Mouse (Mus musculus) thymus, postnatal 14 days (tissue): ENCODE data around the gene Zfp354c.

Experiments used
- DNase-seq: peaks from one replicate; pipeline ENCODE4 v3.0.0; 2021

Zfp354c gene

DNA sequence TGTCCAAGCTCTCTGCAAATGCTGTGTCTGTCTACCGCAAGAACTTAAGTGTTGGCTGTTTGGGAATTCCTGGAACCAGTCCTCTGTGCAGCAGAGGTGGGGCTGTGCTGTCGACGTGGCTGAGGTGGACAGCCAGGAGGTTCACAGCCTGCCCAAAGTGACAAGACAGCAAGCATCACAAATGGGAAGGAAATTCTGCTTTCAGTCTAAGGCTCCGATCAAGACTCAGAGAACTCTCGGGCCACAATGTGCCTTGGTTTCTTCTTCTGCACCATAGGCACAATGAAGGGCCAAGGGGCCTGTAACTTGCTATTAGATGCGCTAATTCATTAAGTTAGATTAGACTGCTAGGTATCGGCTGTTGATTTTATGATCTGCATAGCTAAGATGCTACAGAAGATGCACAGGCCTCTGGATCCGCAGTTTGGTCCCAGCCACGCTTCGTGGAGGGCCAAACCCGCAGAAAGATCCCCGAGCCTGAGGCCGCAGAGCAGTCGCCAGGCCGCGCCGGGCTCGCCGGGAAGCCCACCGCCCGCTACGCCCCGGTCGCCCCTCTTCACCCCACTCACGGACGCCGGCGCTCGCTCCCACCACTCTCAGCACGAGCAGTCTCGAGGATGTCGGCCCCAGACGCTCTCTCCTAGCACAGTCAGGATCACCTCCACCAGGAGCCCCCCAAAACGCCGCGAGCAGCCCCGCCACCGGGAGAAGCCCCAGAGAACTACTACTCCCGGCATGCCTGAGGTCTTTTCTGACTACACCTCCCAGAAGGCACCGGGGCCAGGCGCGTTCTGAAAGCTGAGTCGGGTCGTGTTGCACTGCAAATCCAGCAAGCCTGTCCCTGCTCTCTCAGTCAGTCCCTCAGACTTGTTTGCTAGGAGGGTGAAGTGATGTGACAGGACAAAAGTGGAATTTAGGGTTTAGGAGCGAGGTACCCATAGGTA, at the start of gene Zfp354c:
TSS of gene Zfp354c (minus strand) at position 715 of the 944 bp plus-strand sequence.
- peak; percentile 91 for DNase-seq

GRCm38 (mm10) chr11:50850989-50851601, 23.6 kb upstream of the Zfp354c start:
- DNase-seq, result peak; percentile 46

- peak; percentile 70 for DNase-seq
These were observed 22.7 kb upstream of the Zfp354c start, which contains the start of gene Grm6 for GRCm38 (mm10) chr11:50850177-50850735. Gene Grm6, plus strand, starts transcription at chr11:50850685.

- peak; percentile 36 for DNase-seq
These were observed 21.8 kb upstream of the Zfp354c start for GRCm38 (mm10) chr11:50849310-50849709.

DNA sequence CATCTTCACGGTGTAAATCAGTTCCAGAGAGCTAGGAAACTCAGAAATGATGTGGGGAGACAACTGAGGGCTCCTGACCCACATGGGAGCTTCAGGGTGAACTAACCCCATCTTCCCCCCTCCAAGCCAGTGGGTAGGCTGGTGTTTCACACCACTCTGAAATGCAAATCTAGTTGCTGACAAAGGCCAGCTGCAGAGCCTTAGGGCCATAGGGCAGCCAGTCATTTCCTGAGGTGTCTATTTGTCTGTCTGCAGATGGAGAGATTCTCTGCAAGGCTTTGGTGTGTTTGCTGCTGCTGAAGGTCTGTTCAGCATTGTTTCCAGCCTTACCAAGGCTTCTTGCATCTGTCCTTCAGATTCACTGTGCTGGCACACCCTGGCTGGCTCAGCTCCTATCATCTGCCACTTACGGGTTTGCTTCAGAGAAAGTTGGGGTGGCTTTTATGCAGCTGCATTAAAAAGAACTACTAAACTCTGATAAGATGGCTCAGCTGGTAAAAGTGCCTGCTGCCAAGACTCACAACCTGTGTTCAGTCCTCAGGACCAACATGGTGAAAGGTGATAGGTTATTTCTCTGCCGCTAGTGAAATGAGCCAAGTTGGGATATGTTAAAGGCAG, 21.1 kb upstream of the Zfp354c start:
- peak; percentile 36 for DNase-seq

DNA sequence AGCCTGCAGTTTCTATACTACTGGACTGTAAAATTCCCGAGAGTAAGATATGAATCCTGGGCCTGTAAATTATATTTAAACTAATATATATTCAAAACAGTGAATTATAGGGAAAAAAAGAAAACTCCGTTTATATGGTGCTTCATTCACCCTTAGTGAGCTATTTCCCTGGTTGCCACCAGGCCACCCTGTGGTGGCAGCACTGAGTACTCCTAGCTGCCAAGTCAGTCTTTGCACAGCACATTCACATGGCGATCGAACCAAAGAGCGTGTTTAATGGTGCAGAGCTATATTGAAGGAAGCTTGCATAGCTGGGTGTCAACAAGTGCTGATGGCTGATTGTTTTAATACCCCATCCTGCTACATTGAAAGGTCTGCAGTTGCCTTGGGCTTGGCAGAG, 19.5 kb upstream of the Zfp354c start:
- peak; percentile 47 for DNase-seq

- no peak for DNase-seq
These were observed 18.4 kb upstream of the Zfp354c start for GRCm38 (mm10) chr11:50845951-50846350.

DNA sequence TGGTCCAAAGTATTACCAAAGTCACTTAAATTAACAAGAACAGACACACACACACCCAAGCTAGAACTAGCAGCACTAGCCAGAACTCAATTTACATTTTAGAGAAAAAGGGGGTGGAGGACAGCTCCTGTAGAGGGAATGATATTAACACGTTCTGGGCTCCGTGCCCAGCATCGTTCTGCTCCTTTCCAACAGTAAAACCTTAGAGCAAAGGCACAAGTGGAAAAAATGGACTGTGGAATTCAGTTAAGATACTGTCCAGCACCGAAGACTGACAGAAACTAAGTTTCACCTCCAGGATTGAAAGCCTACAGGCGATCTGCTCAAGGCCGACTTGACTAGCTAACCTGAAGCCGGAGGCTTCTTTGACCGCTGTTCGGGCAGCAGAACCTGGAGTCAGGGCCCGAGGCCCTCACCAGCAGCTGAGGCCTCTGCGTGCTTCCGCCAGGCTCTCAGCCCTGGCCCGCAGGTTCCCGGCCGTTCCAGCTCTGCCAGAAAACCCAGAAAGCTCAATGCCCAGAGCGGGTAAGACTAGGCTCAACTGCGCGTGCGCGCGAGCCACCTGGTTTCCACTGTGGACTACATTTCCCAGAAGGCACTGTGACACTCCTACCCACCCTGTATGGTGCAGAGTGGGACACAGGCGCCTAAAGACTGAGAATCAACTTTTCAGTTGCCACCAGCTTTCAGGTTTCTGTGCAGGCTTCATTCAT, 13.7 kb upstream of the Zfp354c start, which contains the start of gene Zfp879:
TSS of gene Zfp879 (minus strand) at position 530 of the 713 bp plus-strand sequence.
- peak; percentile 93 for DNase-seq

DNA sequence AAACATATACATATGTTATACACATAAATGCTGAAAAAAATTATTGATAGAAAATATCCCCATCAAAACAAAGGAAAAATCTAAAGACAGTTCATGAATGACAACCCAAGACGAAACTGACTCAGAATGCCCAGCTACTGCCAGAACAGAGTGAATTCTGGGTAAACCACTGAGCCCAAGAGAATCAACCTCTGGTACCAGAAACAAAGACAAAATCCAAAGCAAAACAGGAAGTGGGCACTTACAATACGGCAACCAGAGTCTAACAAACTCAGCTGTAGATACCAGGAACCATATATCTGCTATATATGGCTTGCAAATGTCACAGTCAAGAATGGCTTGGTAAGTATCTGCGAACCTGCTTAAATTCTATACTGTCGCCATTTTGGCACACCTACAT, 8.2 kb upstream of the Zfp354c start:
- DNase-seq, result peak; percentile 49

GRCm38 (mm10) chr11:50826214-50826613, 1.3 kb downstream of the Zfp354c start:
- DNase-seq, result no peak

- no peak for DNase-seq
These were observed 13.3 kb downstream of the Zfp354c start for GRCm38 (mm10) chr11:50814233-50814632.

GRCm38 (mm10) chr11:50798836-50799235, 28.7 kb downstream of the Zfp354c start:
- DNase-seq, result peak; percentile 14

GRCm38 (mm10) chr11:50797674-50798073, 29.9 kb downstream of the Zfp354c start:
- DNase-seq, result no peak

- no peak for DNase-seq
These were observed 56.5 kb downstream of the Zfp354c start for GRCm38 (mm10) chr11:50771006-50771405.

GRCm38 (mm10) chr11:50768995-50769749, 58.4 kb downstream of the Zfp354c start:
- DNase-seq, result peak; percentile 79

- DNase-seq, result peak; percentile 56
These were observed 60.5 kb downstream of the Zfp354c start for GRCm38 (mm10) chr11:50767039-50767438.

DNA sequence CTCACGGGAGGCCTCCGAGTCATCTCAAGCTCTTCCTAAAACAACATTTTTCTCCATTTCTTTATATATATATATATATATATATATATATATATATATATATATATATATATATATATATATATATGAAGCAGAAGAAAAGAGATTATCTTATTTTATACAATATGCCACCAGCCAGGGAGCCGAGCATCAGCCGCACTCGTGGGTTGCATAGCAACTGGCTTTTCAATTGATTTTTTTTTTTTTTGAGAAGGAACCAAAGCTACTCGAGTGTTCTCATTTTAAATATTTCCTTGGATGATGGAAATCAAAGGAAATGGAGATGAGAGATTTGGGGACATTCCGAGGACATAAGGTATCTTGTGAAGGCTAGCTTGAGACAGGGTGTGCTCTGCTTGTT, 61.1 kb downstream of the Zfp354c start:
- DNase-seq, result no peak
